ENCODE assay signal across 7 mouse cellular contexts in genomic region chr2:94405397-94406082, GRCm38 (mm10). TPM values are rescaled to one million over a fixed set of nuclear protein-coding genes. Genes with fewer than 3 reads are reported as not detected.
DNase-seq lines count a peak whose midpoint lies in the region; ATAC-seq and TF ChIP-seq lines count a peak whose summit lies in the region.

No protein-coding gene starts in this region.

- peak; percentile 62 for ATAC-seq in midbrain, postnatal 0 days (ENCODE audit: low FRiP score)

- no peaks in the 10 kb centered on the region for H3K27me3 ChIP-seq in testis, adult 2 months (ENCODE audit: control insufficient read depth, insufficient read depth, low read length)
- no peaks in the 10 kb centered on the region for H3K27me3 ChIP-seq in liver, adult 2 months (ENCODE audit: control insufficient read depth, insufficient read depth, low read length)
- H3K27me3 ChIP-seq in midbrain, postnatal 0 days (ENCODE audit: insufficient read depth, low read length) = no peaks in the 10 kb centered on the region

- TF ChIP-seq CTCF in testis, adult 2 months (IDR thresholded peaks at IDR 0.05; ENCODE audit: control insufficient read depth, insufficient read depth, insufficient replicate concordance, low read depth, low read length) = no peak
- TF ChIP-seq CTCF in liver, adult 2 months (IDR thresholded peaks at IDR 0.05; ENCODE audit: low read depth, low read length) = no peak
- peak; percentile 50 for TF ChIP-seq CTCF in midbrain, postnatal 0 days (IDR thresholded peaks at IDR 0.05)

- no peaks in the 10 kb centered on the region; the same call in 1 of the 2 replicates for H3K4me1 ChIP-seq in testis, adult 2 months (ENCODE audit: control insufficient read depth, insufficient read depth, low read length)
- peaks cover 10% of the 10 kb centered on the region; the same call in 1 of the 2 replicates for H3K4me1 ChIP-seq in brown adipose tissue, adult 24 weeks (ENCODE audit: control insufficient read depth, insufficient read depth, insufficient read length, low read length)
- H3K4me1 ChIP-seq in liver, adult 2 months (ENCODE audit: control insufficient read depth, insufficient read depth, low read length) = peaks cover 20% of the 10 kb centered on the region
- peaks cover 11% of the 10 kb centered on the region for H3K4me1 ChIP-seq in midbrain, postnatal 0 days (ENCODE audit: insufficient read depth, low read length)

- peak overlapping the region; percentile 94 for H3K9ac ChIP-seq in liver, adult 2 months (ENCODE audit: low read depth, low read length)
- H3K9ac ChIP-seq in midbrain, postnatal 0 days (replicated peaks; ENCODE audit: low read length, poor library complexity, severe bottlenecking) = peak overlapping the region; percentile 93

- no peak for DNase-seq in testis, postnatal 14 days (ENCODE audit: low spot score)
- peak; percentile 35 to 45 for DNase-seq in frontal cortex, postnatal 36 days (ENCODE audit: low spot score in 2 of 2)
- peak; percentile 36 for DNase-seq in liver, adult 2 months (ENCODE audit: extremely low read depth, low read depth, low spot score)
- DNase-seq in midbrain, postnatal 0 days (ENCODE audit: low spot score) = peak; percentile 64
- DNase-seq in cerebellum, postnatal 36 days = no peak

- H3K4me2 ChIP-seq in midbrain, postnatal 0 days (ENCODE audit: low read depth, low read length, poor library complexity, severe bottlenecking) = peak overlapping the region; percentile 69

- WGBS in liver, adult 2 months = 5% methylated on average over 21 of the region's 21 CpGs
- WGBS in midbrain, postnatal 0 days = 14% methylated on average over 21 of the region's 21 CpGs

- peak overlapping the region; percentile 95 for H3K4me3 ChIP-seq in testis, adult 2 months (ENCODE audit: control insufficient read depth, low read depth, low read length)
- peak overlapping the region; percentile 100 for H3K4me3 ChIP-seq in brown adipose tissue, adult 24 weeks (ENCODE audit: insufficient read depth, low read depth, low read length)
- H3K4me3 ChIP-seq in liver, adult 2 months (ENCODE audit: insufficient read depth, low read depth, low read length) = peak overlapping the region; percentile 86
- H3K4me3 ChIP-seq in midbrain, postnatal 0 days (ENCODE audit: low read depth, low read length) = peak overlapping the region; percentile 98

- peaks cover 8% of the 10 kb centered on the region; the same call in 1 of the 2 replicates for H3K79me2 ChIP-seq in liver, adult 2 months (ENCODE audit: control insufficient read depth, insufficient read depth, low read length)

- H3K27ac ChIP-seq in testis, adult 2 months (ENCODE audit: control insufficient read depth, insufficient read depth, low read depth, low read length) = peak overlapping the region; percentile 41; the same call in 1 of the 2 replicates
- H3K27ac ChIP-seq in brown adipose tissue, adult 24 weeks (replicated peaks; ENCODE audit: low read depth, low read length) = peak overlapping the region; percentile 98
- peak overlapping the region; percentile 82 for H3K27ac ChIP-seq in liver, adult 2 months (replicated peaks; ENCODE audit: insufficient read depth, low read depth, low read length)
- H3K27ac ChIP-seq in midbrain, postnatal 0 days (ENCODE audit: low read depth, low read length) = peak overlapping the region; percentile 89

- no peaks in the 10 kb centered on the region for H3K9me3 ChIP-seq in midbrain, postnatal 0 days (ENCODE audit: low read length)

- H3K36me3 ChIP-seq in testis, adult 2 months (ENCODE audit: control insufficient read depth, insufficient read depth, low read length) = no peaks in the 10 kb centered on the region
- H3K36me3 ChIP-seq in liver, adult 2 months (ENCODE audit: control insufficient read depth, insufficient read depth, low read length) = peaks cover 3% of the 10 kb centered on the region
- H3K36me3 ChIP-seq in midbrain, postnatal 0 days (ENCODE audit: insufficient read depth, low read length) = no peaks in the 10 kb centered on the region; the same call in 1 of the 2 replicates

- no peak for TF ChIP-seq POLR2A in testis, adult 2 months (IDR thresholded peaks at IDR 0.05; ENCODE audit: control insufficient read depth, low read depth, low read length)
- TF ChIP-seq POLR2A in liver, adult 2 months (IDR thresholded peaks at IDR 0.05; ENCODE audit: extremely low read depth, insufficient read depth, low read length) = no peak

RNA-seq across cellular contexts. Expression of gene Ttc17, which starts 0.9 kb away (rescaled TPM):
- polyA plus RNA-seq in testis, adult 2 months (2012; rRNA removed) = 4.2 and 4.3 TPM in 2 replicates
- 7.6 and 14.0 TPM in 2 replicates for polyA plus RNA-seq in brown adipose tissue, adult 24 weeks (2012; ENCODE audit: insufficient read depth, insufficient read length, missing spikeins)
- 16.9 and 17.0 TPM in 2 replicates for total RNA-seq in liver, adult 2 months (2014; rRNA removed)
- 10.5 and 12.1 TPM in 2 replicates for polyA plus RNA-seq in liver, adult 2 months (2012; rRNA removed)
- total RNA-seq in midbrain, postnatal 0 days (2014; rRNA removed) = 24.2 and 24.3 TPM in 2 replicates
- 19.4 and 20.2 TPM in 2 replicates for polyA plus RNA-seq in midbrain, postnatal 0 days (2015; fragmentation: Nextera tagmentation; extraction: Ambion mirVana)

RNA-seq across cellular contexts. Expression of gene Api5, which starts 32.4 kb away (rescaled TPM):
- polyA plus RNA-seq in testis, adult 2 months (2012; rRNA removed) = 17.1 and 19.1 TPM in 2 replicates
- 31.6 and 39.6 TPM in 2 replicates for polyA plus RNA-seq in brown adipose tissue, adult 24 weeks (2012; ENCODE audit: insufficient read depth, insufficient read length, missing spikeins)
- 36.6 and 39.0 TPM in 2 replicates for total RNA-seq in liver, adult 2 months (2014; rRNA removed)
- polyA plus RNA-seq in liver, adult 2 months (2012; rRNA removed) = 12.5 and 12.6 TPM in 2 replicates
- total RNA-seq in midbrain, postnatal 0 days (2014; rRNA removed) = 47.4 and 56.4 TPM in 2 replicates
- polyA plus RNA-seq in midbrain, postnatal 0 days (2015; fragmentation: Nextera tagmentation; extraction: Ambion mirVana) = 59.4 and 63.1 TPM in 2 replicates

Comparison
In these comparisons a context has a peak if more than half of its experiments do, and no peak if none do; other contexts are left out.
1. H3K27ac ChIP-seq: peak in every context shown above with its lines; median percentile 98 in brown adipose tissue, adult 24 weeks; 89 in midbrain, postnatal 0 days; 82 in liver, adult 2 months; 41 in testis, adult 2 months.
2. DNase-seq: peak in frontal cortex, postnatal 36 days (2 of 2), liver, adult 2 months (single experiment) and midbrain, postnatal 0 days (single experiment); none in testis, postnatal 14 days (single experiment) and cerebellum, postnatal 36 days (0 of 2).
3. Peak in every context shown above with its lines, with median percentiles within 50 percentile points of each other: H3K4me3 ChIP-seq.